Mouse (Mus musculus): ENCODE results near the gene Prkce.

DNA sequence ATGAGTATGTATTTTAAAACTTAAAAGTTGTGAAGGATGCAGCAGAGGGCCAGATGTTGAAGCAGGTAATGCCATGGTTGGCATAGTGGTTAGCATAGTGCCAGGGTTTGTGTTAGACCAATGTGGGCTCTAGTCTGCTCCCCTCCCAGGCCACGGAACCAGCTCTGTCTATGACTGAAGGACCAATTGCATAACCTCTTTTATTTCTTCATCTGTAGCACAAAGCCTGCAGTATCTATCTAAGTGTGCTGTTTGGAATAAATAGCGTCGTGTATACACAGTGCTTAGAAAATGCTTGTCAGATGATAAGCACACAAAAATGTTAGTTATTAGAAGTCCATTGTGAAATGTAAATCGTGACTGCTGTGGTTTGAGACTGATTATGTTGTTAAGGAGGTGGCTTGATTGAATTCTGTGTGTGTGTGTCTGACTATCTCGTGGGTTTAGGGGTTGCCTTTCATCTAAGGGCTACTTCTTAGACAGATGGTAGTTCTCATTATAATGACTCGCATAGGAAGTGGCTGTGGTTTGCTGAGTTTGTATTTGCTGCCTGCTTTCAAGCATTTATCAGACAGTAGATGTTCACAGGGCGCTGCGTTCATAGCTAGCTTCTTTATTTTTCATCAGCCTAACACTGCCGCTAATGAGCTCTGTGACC is 17.1 kb downstream of the Prkce start:
- TF ChIP-seq ZC3H11A (IDR thresholded peaks at IDR 0.05; ENCODE audit: borderline replicate concordance, low read depth, low read length) (no peak), HCFC1 (IDR thresholded peaks at IDR 0.05; ENCODE audit: borderline replicate concordance, insufficient read depth, low read length) (no peak), MAFK (IDR thresholded peaks at IDR 0.05; ENCODE audit: insufficient read depth, low read depth, low read length) (no peak), CHD2 (IDR thresholded peaks at IDR 0.05; ENCODE audit: low read depth, low read length) (no peak), ZNF384 (IDR thresholded peaks at IDR 0.05; ENCODE audit: low read depth, low read length) (no peak)
